Comparison of ENCODE assay signal across 8 mouse cellular contexts in the genomic region with DNA sequence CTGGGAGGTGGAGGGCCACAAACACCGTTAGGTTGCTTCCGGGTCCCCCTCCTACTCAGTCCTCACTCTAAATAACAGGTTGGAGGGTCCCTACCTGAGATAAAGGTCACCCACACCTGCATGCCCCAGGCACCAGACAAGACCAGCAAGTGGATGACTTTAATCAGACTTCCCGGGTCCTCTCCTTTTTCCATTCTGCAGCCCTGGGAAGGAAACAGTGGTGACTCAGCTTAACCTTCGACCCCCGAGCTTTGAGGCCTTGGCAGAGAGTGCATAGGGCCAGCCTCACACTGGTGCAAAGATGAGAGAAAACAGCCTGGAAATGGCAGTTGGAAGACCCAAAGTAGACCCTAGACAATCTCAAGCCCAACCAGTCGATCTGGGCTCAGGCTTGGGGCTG. TPM values are rescaled to one million over a fixed set of nuclear protein-coding genes. Genes with fewer than 3 reads are reported as not detected.
A peak's percentile ranks its signal among the peaks of the same experiment; 100 is the strongest.
DNase-seq lines count a peak whose midpoint lies in the region; ATAC-seq and TF ChIP-seq lines count a peak whose summit lies in the region.

No protein-coding gene starts in this region.

- H3K27me3 ChIP-seq in hindbrain, embryonic 15.5 days, result no peaks in the 10 kb centered on the region
- H3K27me3 ChIP-seq in liver, embryonic 13.5 days, result no peaks in the 10 kb centered on the region
- H3K27me3 ChIP-seq in neural tube, embryonic 15.5 days (replicated peaks), result no peaks in the 10 kb centered on the region

- no peak for ATAC-seq in hindbrain, embryonic 15.5 days (ENCODE audit: low FRiP score, low read depth)
- no peak for ATAC-seq in liver, embryonic 13.5 days (ENCODE audit: low read depth)
- no peak for ATAC-seq in neural tube, embryonic 15.5 days (ENCODE audit: low FRiP score)

- H3K9me3 ChIP-seq in ES-E14 (ENCODE audit: control insufficient read depth, insufficient read depth, low read depth, low read length), result no peaks in the 10 kb centered on the region
- H3K9me3 ChIP-seq in hindbrain, embryonic 15.5 days, result no peaks in the 10 kb centered on the region
- no peaks in the 10 kb centered on the region for H3K9me3 ChIP-seq in liver, embryonic 13.5 days (replicated peaks)
- no peaks in the 10 kb centered on the region for H3K9me3 ChIP-seq in neural tube, embryonic 15.5 days (replicated peaks)

- H3K4me3 ChIP-seq in ES-E14 (ENCODE audit: insufficient read depth in 1 of 2, low read depth in 1 of 2, low read length in 2 of 2, poor library complexity in 1 of 2, severe bottlenecking in 1 of 2), result peak overlapping the region in 1 of 2 experiments; percentile 79; a peak in 2 of 4 replicates
- peak overlapping the region; percentile 56 for H3K4me3 ChIP-seq in hindbrain, embryonic 15.5 days
- H3K4me3 ChIP-seq in liver, embryonic 13.5 days (replicated peaks), result peak overlapping the region; percentile 57
- peak overlapping the region; percentile 52 for H3K4me3 ChIP-seq in neural tube, embryonic 15.5 days (replicated peaks)

- peak overlapping the region; percentile 69 for H3K4me2 ChIP-seq in hindbrain, embryonic 15.5 days
- H3K4me2 ChIP-seq in liver, embryonic 13.5 days, result peak overlapping the region; percentile 59
- H3K4me2 ChIP-seq in neural tube, embryonic 15.5 days, result peak overlapping the region; percentile 59

- H3K4me1 ChIP-seq in ES-E14 (ENCODE audit: control insufficient read depth in 2 of 2, insufficient read depth in 2 of 2, low read length in 2 of 2, poor library complexity in 1 of 2), result peaks cover 0 to 7% of the 10 kb centered on the region in 2 experiments; a peak in 2 of 4 replicates
- peaks cover 23% of the 10 kb centered on the region for H3K4me1 ChIP-seq in hindbrain, embryonic 15.5 days (replicated peaks)
- peaks cover 41% of the 10 kb centered on the region for H3K4me1 ChIP-seq in liver, embryonic 13.5 days (replicated peaks)
- H3K4me1 ChIP-seq in neural tube, embryonic 15.5 days, result peaks cover 18% of the 10 kb centered on the region

- H3K27ac ChIP-seq in ES-E14 (ENCODE audit: insufficient read depth, low read depth, low read length, poor library complexity, severe bottlenecking), result no peak overlapping the region
- H3K27ac ChIP-seq in hindbrain, embryonic 15.5 days (replicated peaks), result no peak overlapping the region
- H3K27ac ChIP-seq in liver, embryonic 13.5 days, result 0 out of 2 replicates have a peak overlapping the region, but pooled peaks have one; percentile 15
- peak overlapping the region; percentile 80; the same call in 1 of the 2 replicates for H3K27ac ChIP-seq in neural tube, embryonic 15.5 days (replicated peaks)

- DNase-seq in ES-E14 (ENCODE audit: low read depth, low spot score), result no peak
- peak; percentile 81 to 86 for DNase-seq in adrenal gland, postnatal 36 days
- DNase-seq in liver, embryonic 13.5 days, result no peak
- no peak for DNase-seq in gastrocnemius, postnatal 14 days
- DNase-seq in frontal cortex, postnatal 14 days (ENCODE audit: low spot score in 2 of 2), result no peak
- no peak for DNase-seq in left cerebral cortex, adult 8-10 months (ENCODE audit: low spot score in 2 of 2)

- intact Hi-C loops in gastrocnemius, postnatal 14 days (cut with DNase I; ENCODE audit: low total_unique reads), result no loop called here

- H3K36me3 ChIP-seq in ES-E14 (ENCODE audit: control insufficient read depth, insufficient read depth, low read length, poor library complexity, severe bottlenecking), result peaks cover 14% of the 10 kb centered on the region; the same call in 1 of the 2 replicates
- 0 out of 2 replicates have a peak, but pooled peaks cover 4% of the 10 kb centered on the region for H3K36me3 ChIP-seq in hindbrain, embryonic 15.5 days
- H3K36me3 ChIP-seq in liver, embryonic 13.5 days, result peaks cover 5% of the 10 kb centered on the region; the same call in 1 of the 2 replicates
- H3K36me3 ChIP-seq in neural tube, embryonic 15.5 days, result peaks cover 2% of the 10 kb centered on the region; the same call in 1 of the 2 replicates

- in situ Hi-C loops in ES-E14 (cut with MboI; ENCODE audit: low sequenced_read_pairs in 2 of 2, unreplicated experiment in 2 of 2), result no loop called here

- H3K9ac ChIP-seq in ES-E14 (ENCODE audit: insufficient read depth, low read depth, low read length, poor library complexity, severe bottlenecking), result peak overlapping the region; percentile 4; the same call in 1 of the 2 replicates
- H3K9ac ChIP-seq in hindbrain, embryonic 15.5 days, result peak overlapping the region; percentile 60; the same call in 1 of the 2 replicates
- no peak overlapping the region for H3K9ac ChIP-seq in liver, embryonic 13.5 days
- H3K9ac ChIP-seq in neural tube, embryonic 15.5 days (replicated peaks), result peak overlapping the region; percentile 71

- 77% methylated on average over 6 of the region's 6 CpGs for WGBS in hindbrain, embryonic 15.5 days
- 64% methylated on average over 6 of the region's 6 CpGs for WGBS in liver, embryonic 13.5 days (ENCODE audit: insufficient replicate concordance)
- 81% methylated on average over 6 of the region's 6 CpGs for WGBS in neural tube, embryonic 15.5 days

TF ChIP-seq in ES-E14, 5 proteins besides CTCF, POLR2A, EP300 and RAD21:
- TF ChIP-seq CHD2 (IDR thresholded peaks at IDR 0.05; ENCODE audit: low read depth, low read length) (no peak), ZNF384 (IDR thresholded peaks at IDR 0.05; ENCODE audit: low read depth, low read length) (no peak), MAFK (IDR thresholded peaks at IDR 0.05; ENCODE audit: insufficient read depth, low read depth, low read length) (no peak), HCFC1 (IDR thresholded peaks at IDR 0.05; ENCODE audit: borderline replicate concordance, insufficient read depth, low read length) (no peak)
TF ChIP-seq in ES-E14: peak in this region for 0.

RNA-seq across cellular contexts. Expression of gene Ccdc159, which starts 1.1 kb away (rescaled TPM):
- total RNA-seq in ES-E14 (2012; rRNA removed), result 1.8 and 1.9 TPM in 2 replicates
- 1 to 10 TPM; 9.4 to 9.7 TPM for total RNA-seq in adrenal gland, postnatal 36 days (2021)
- polyA plus RNA-seq in hindbrain, embryonic 15.5 days (2015; fragmentation: Nextera tagmentation; extraction: Ambion mirVana), result 8.5 and 11.7 TPM in 2 replicates
- polyA plus RNA-seq in liver, embryonic 13.5 days (2015; fragmentation: Nextera tagmentation; extraction: Ambion mirVana), result 1.0 and 1.2 TPM in 2 replicates
- 8.9 and 10.0 TPM in 2 replicates for polyA plus RNA-seq in neural tube, embryonic 15.5 days (2015; fragmentation: Nextera tagmentation; extraction: Ambion mirVana)
- total RNA-seq in gastrocnemius, postnatal 14 days (2021), result under 1 TPM; 0.33 TPM
- total RNA-seq in left cerebral cortex, adult 8-10 months (2022), result 10 to 100 TPM; 12.9 to 19.5 (median 16.0) TPM

RNA-seq across cellular contexts. Expression of gene Tmem205, which starts 1.2 kb away (rescaled TPM):
- 38.1 and 75.3 TPM in 2 replicates for total RNA-seq in ES-E14 (2012; rRNA removed)
- total RNA-seq in adrenal gland, postnatal 36 days (2021), result 100 to 1,000 TPM; 318 to 566 TPM
- polyA plus RNA-seq in hindbrain, embryonic 15.5 days (2015; fragmentation: Nextera tagmentation; extraction: Ambion mirVana), result 51.7 and 53.8 TPM in 2 replicates
- 49.5 and 57.2 TPM in 2 replicates for polyA plus RNA-seq in liver, embryonic 13.5 days (2015; fragmentation: Nextera tagmentation; extraction: Ambion mirVana)
- 52.8 and 54.6 TPM in 2 replicates for polyA plus RNA-seq in neural tube, embryonic 15.5 days (2015; fragmentation: Nextera tagmentation; extraction: Ambion mirVana)
- 10 to 100 TPM; 13.7 to 14.2 TPM for total RNA-seq in gastrocnemius, postnatal 14 days (2021)
- 10 to 100 TPM; 36.3 to 42.6 (median 39.4) TPM for total RNA-seq in left cerebral cortex, adult 8-10 months (2022)

RNA-seq across cellular contexts. Expression of gene Rab3d, which starts 8.2 kb away (rescaled TPM):
- 4.4 and 9.5 TPM in 2 replicates for total RNA-seq in ES-E14 (2012; rRNA removed)
- 10 to 100 TPM; 28.5 to 58.8 TPM for total RNA-seq in adrenal gland, postnatal 36 days (2021)
- 21.1 and 23.0 TPM in 2 replicates for polyA plus RNA-seq in hindbrain, embryonic 15.5 days (2015; fragmentation: Nextera tagmentation; extraction: Ambion mirVana)
- polyA plus RNA-seq in liver, embryonic 13.5 days (2015; fragmentation: Nextera tagmentation; extraction: Ambion mirVana), result 6.6 and 8.4 TPM in 2 replicates
- 23.6 and 24.7 TPM in 2 replicates for polyA plus RNA-seq in neural tube, embryonic 15.5 days (2015; fragmentation: Nextera tagmentation; extraction: Ambion mirVana)
- total RNA-seq in gastrocnemius, postnatal 14 days (2021), result 1 to 10 TPM; 4.1 to 6.6 TPM
- total RNA-seq in left cerebral cortex, adult 8-10 months (2022), result 10 to 100 TPM; 10.7 to 15.7 (median 13.5) TPM

RNA-seq across cellular contexts. Expression of gene Plppr2, which starts 10.7 kb away (rescaled TPM):
- 2.0 and 2.6 TPM in 2 replicates for total RNA-seq in ES-E14 (2012; rRNA removed)
- 10 to 100 TPM; 27.1 to 35.8 TPM for total RNA-seq in adrenal gland, postnatal 36 days (2021)
- polyA plus RNA-seq in hindbrain, embryonic 15.5 days (2015; fragmentation: Nextera tagmentation; extraction: Ambion mirVana), result 95.5 and 119 TPM in 2 replicates
- 0.99 and 1.4 TPM in 2 replicates for polyA plus RNA-seq in liver, embryonic 13.5 days (2015; fragmentation: Nextera tagmentation; extraction: Ambion mirVana)
- 86.4 and 100 TPM in 2 replicates for polyA plus RNA-seq in neural tube, embryonic 15.5 days (2015; fragmentation: Nextera tagmentation; extraction: Ambion mirVana)
- 1 to 10 TPM; 1.4 TPM for total RNA-seq in gastrocnemius, postnatal 14 days (2021)
- 100 to 1,000 TPM; 133 to 152 (median 147) TPM for total RNA-seq in left cerebral cortex, adult 8-10 months (2022)

RNA-seq across cellular contexts. Expression of gene Swsap1, which starts 29.4 kb away (rescaled TPM):
- 9.5 and 10.8 TPM in 2 replicates for total RNA-seq in ES-E14 (2012; rRNA removed)
- total RNA-seq in adrenal gland, postnatal 36 days (2021), result 10 to 100 TPM; 12.4 to 18.3 TPM
- 9.1 and 9.3 TPM in 2 replicates for polyA plus RNA-seq in hindbrain, embryonic 15.5 days (2015; fragmentation: Nextera tagmentation; extraction: Ambion mirVana)
- polyA plus RNA-seq in liver, embryonic 13.5 days (2015; fragmentation: Nextera tagmentation; extraction: Ambion mirVana), result 2.1 and 2.6 TPM in 2 replicates
- polyA plus RNA-seq in neural tube, embryonic 15.5 days (2015; fragmentation: Nextera tagmentation; extraction: Ambion mirVana), result 9.5 and 10.8 TPM in 2 replicates
- total RNA-seq in gastrocnemius, postnatal 14 days (2021), result 1 to 10 TPM; 2.7 to 3.6 TPM
- total RNA-seq in left cerebral cortex, adult 8-10 months (2022), result 10 to 100 TPM; 13.2 to 15.0 (median 14.8) TPM

Comparison
In these comparisons a context has a peak if more than half of its experiments do, and no peak if none do; other contexts are left out.
1. DNase-seq: peak in adrenal gland, postnatal 36 days (2 of 2); none in ES-E14 (single experiment), liver, embryonic 13.5 days (single experiment), gastrocnemius, postnatal 14 days (single experiment), frontal cortex, postnatal 14 days (0 of 2) and left cerebral cortex, adult 8-10 months (0 of 2).
2. H3K27ac ChIP-seq: peak in liver, embryonic 13.5 days (single experiment) and neural tube, embryonic 15.5 days (single experiment); none in ES-E14 (single experiment) and hindbrain, embryonic 15.5 days (single experiment).
3. Peak in every context shown above with its lines, with median percentiles within 50 percentile points of each other: H3K4me2 ChIP-seq.